Mouse (Mus musculus) embryonic facial prominence, embryonic 10.5 days (tissue): ENCODE measurements around the gene Plaur. TPM values are rescaled to one million over a fixed set of nuclear protein-coding genes. Genes with fewer than 3 reads are reported as not detected.
"Not testable (repeated sequence)": the region's sequence is repeated elsewhere in the genome, so short reads cannot be mapped to it uniquely, and the experiment has no call there.

Experiments
- DNase-seq: peaks from one replicate; pipeline ENCODE4 v3.0.0-alpha.2; 2017; ENCODE audit warnings: low spot score
- H3K27ac ChIP-seq: fragments of 300-500 bp; sonication (generic); replicated peaks from 2 replicates; pipeline ENCODE4 v1.5.1; 2016; ENCODE audit warnings: mild to moderate bottlenecking
- H3K27me3 ChIP-seq: fragments of 300-500 bp; sonication (generic); replicated peaks from 2 replicates; pipeline ENCODE4 v1.6.1; 2016; ENCODE audit warnings: low read depth, mild to moderate bottlenecking; ENCODE audit not compliant: poor library complexity, severe bottlenecking
- H3K36me3 ChIP-seq: fragments of 300-500 bp; sonication (generic); replicated peaks from 2 replicates; pipeline ENCODE4 v1.6.1; 2016; ENCODE audit warnings: mild to moderate bottlenecking, moderate library complexity
- H3K4me1 ChIP-seq: fragments of 300-500 bp; sonication (generic); 2 replicates; pipeline ENCODE4 v1.6.1; 2016
- H3K4me3 ChIP-seq: fragments of 300-500 bp; sonication (generic); 2 replicates; pipeline ENCODE4 v1.5.1; 2016; ENCODE audit warnings: mild to moderate bottlenecking, moderate library complexity
- H3K9me3 ChIP-seq: fragments of 300-500 bp; sonication (generic); 2 replicates; pipeline ENCODE4 v1.6.1; 2016; ENCODE audit warnings: mild to moderate bottlenecking
- WGBS: fragments of 180-500 bp; shearing (Covaris S2); methylation state at CpG from one replicate; pipeline ENCODE4 v1.1.7; 2016; 5-methylcytosine and 5-hydroxymethylcytosine counted together
- polyA plus RNA-seq: library from polyadenylated mRNA; unstranded; fragments of >200 nt; fragmentation: Nextera tagmentation; extraction: Ambion mirVana; gene quantifications from 2 replicates; pipeline ENCODE4 v1.2.1, GENCODE M21; 2016

Gene Plaur
- polyA plus RNA-seq, 1 experiment from 2014 or later, result 1.7 TPM

DNA sequence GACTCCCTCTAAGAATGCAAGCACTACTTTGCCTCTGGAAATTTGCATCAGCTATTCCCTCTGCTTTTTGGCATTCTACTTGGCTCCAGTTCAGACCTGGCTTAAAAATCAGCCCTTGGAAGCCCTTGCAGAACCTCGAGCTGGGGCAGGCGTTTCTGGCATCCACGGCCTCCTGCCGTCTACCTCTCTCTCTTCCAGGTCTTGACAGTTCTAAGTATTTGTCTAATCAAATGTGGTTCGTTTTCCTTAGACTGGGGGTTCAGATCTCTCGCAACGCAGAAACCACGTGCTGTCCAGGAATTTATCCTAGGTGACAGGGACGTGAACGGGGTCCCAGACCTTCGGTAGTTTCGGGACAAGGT is 44.2 kb downstream of the Plaur start:
- H3K27ac ChIP-seq, result peak overlapping the region; percentile 93
- WGBS, result under 1% methylated on average over 12 of the region's 12 CpGs
- peak overlapping the region; percentile 67 for H3K4me3 ChIP-seq
- H3K36me3 ChIP-seq, result peaks cover 22% of the 10 kb centered on the region
- peaks cover 25% of the 10 kb centered on the region for H3K27me3 ChIP-seq
- H3K4me1 ChIP-seq, result peaks cover 48% of the 10 kb centered on the region
- no peaks in the 10 kb centered on the region for H3K9me3 ChIP-seq
- DNase-seq, result no peak

DNA sequence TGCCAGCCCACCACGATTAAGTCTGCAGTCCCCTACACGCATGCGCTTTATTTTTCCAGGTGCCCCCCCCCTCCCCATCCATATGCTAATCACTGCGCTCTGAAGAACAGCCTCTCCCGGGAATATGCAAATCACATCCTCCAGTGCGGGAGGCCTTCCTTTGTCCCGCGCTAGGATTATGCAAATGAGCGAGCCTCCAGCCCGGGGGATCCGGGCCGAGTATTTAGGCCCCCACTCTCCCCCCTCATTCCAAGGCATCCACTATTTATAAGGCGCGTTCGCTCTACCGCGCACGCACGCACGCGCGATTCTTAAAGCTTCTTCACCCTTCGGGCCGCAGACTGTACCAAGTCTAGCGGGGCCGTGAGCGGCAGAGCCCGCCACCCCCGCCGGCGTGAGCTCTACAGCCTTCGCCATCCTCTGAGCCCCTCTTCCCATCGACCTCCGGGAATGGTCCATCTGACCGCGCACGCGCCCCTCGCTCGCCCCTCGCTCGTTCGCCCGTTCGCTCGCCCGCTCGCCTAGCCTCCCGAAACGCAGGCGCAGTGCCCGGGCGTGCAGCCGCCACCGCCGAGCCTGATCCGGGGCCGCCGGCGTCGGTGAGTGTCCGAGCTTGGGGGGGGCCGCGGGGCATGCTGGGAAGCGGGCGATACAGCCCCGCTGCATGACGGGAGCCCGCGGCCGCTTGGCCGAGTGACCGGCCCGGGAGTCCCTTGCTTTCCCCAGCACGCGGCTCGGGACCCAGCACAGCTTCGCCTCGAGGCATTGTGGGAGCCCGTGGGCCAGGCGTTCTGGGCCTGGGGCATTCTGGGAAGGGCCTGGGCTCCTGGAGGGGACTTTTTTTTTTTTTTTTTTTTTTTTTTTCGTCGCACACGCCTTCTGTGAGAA is 44.8 kb downstream of the Plaur start, which contains the start of gene Zfp428:
Zfp428 (plus strand) TSS at position 169 of the 888 bp plus-strand sequence.
- Histone ChIP-seq H3K27me3 (peaks cover 19% of the 10 kb centered on the region), H3K36me3 (peaks cover 25% of the 10 kb centered on the region), H3K4me1 (peaks cover 48% of the 10 kb centered on the region), H3K27ac (peak within 1 kb of the TSS; percentile 93), H3K4me3 (peak within 1 kb of the TSS; percentile 67), H3K9me3 (no peaks in the 10 kb centered on the region)
- under 1% methylated on average over 84 of the region's 84 CpGs for WGBS
- peak; percentile 92 for DNase-seq

DNA sequence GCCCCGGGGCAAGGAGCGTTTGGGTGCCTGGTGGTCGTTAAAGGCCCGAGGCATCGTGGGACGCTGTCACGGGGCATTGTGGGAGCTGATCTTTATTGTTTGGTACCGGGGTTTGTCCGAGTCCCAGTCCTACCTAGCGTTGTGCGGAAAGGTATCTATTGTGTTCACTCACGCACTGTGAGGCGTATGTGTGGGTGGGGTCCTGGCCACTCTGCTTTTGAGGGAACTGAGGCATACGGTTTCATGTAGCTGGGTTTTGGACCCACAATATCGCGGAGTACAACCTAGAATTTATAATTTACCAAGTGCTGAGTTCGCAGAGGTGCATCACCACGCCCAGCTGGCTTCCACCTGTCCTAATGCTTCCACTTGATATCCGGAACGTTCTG is 45.4 kb downstream of the Plaur start:
- DNase-seq, result no peak
- peak overlapping the region; percentile 93 for H3K27ac ChIP-seq
- H3K4me1 ChIP-seq, result peaks cover 48% of the 10 kb centered on the region
- WGBS, result 3% methylated on average over 20 of the region's 20 CpGs
- H3K4me3 ChIP-seq, result peak overlapping the region; percentile 67
- peaks cover 31% of the 10 kb centered on the region for H3K36me3 ChIP-seq
- H3K9me3 ChIP-seq, result no peaks in the 10 kb centered on the region
- peaks cover 12% of the 10 kb centered on the region for H3K27me3 ChIP-seq

DNA sequence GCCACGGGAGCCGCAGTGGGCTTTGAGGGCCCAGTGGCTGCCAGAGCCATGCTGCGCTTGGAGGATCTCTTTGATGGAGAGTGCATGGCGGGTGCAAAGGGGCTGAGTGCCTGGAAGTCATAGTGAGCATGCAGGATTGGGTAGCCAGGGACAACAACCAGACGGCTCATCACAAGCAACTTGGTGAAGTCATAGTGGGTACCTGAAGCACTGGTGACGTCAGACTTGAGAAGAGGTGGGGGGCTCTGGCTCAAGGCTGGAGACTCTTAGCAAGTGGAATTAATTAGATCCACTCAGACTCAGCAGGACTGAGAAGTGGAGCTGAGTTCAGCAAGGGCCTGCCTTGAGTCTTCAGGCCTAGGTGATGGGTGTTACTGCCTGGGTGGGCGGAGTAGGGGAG is 50.1 kb downstream of the Plaur start, which contains the start of gene AC161166.1:
AC161166.1 (minus strand) TSS at position 101 of the 400 bp plus-strand sequence.
- H3K4me3 ChIP-seq, result 0 out of 2 replicates have a peak within 1 kb of the TSS, but pooled peaks have one; percentile 2
- H3K4me1 ChIP-seq, result peaks cover 13% of the 10 kb centered on the region
- no peak for DNase-seq
- WGBS, result 91% methylated on average over 7 of the region's 7 CpGs
- no peaks in the 10 kb centered on the region for H3K9me3 ChIP-seq
- H3K36me3 ChIP-seq, result peaks cover 77% of the 10 kb centered on the region
- no peaks in the 10 kb centered on the region for H3K27me3 ChIP-seq
- no peak within 1 kb of the TSS for H3K27ac ChIP-seq

DNA sequence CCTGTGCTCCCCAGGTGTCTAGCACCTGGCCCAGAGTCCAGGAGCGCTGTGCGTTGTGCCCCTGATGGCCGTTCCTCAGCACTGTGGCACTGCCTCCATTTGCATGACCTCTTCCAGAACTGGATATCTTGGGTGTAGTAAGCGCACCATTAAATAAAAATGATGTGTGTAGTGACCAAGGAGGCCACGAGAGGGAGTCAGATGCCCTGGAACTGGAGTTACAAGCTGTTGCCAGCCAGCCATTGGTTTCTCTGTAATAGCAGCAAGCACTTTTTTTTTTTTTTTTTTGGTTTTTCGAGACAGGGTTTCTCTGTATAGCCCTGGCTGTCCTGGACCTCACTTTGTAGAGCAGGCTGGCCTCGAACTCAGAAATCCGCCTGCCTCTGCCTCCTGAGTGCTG is 54.0 kb downstream of the Plaur start:
- not testable (repeated sequence) for H3K27ac ChIP-seq, H3K9me3 ChIP-seq, DNase-seq, H3K4me3 ChIP-seq, H3K4me1 ChIP-seq, H3K27me3 ChIP-seq
- 66% methylated on average over 8 of the region's 8 CpGs for WGBS
- H3K36me3 ChIP-seq, result peaks cover 75% of the 10 kb centered on the region

DNA sequence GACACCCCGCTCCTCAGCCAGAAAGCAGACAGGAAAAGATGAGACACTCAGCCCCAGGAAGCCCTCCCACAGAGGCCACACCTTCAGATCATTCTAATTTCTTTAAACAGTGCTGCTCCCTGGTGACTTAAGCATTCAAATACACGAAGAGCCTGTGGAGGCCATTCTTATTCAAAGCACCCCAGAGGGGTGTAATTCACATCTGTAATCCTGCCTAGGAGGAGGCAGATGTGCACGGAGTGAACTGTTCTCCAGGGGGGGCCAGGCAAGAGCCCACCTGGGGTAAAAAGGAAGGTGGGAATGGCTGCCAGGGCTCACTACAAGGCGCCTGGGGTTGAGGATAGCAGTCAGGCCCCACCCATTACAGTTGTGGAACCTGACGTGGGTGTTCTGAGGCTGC is 54.8 kb downstream of the Plaur start:
- peaks cover 68% of the 10 kb centered on the region for H3K36me3 ChIP-seq
- DNase-seq, result no peak
- no peak overlapping the region for H3K4me3 ChIP-seq
- H3K27ac ChIP-seq, result no peak overlapping the region
- H3K27me3 ChIP-seq, result no peaks in the 10 kb centered on the region
- no peaks in the 10 kb centered on the region for H3K9me3 ChIP-seq
- whole genome bisulfite sequencing, result 41% methylated on average over 5 of the region's 5 CpGs
- no peaks in the 10 kb centered on the region for H3K4me1 ChIP-seq

DNA sequence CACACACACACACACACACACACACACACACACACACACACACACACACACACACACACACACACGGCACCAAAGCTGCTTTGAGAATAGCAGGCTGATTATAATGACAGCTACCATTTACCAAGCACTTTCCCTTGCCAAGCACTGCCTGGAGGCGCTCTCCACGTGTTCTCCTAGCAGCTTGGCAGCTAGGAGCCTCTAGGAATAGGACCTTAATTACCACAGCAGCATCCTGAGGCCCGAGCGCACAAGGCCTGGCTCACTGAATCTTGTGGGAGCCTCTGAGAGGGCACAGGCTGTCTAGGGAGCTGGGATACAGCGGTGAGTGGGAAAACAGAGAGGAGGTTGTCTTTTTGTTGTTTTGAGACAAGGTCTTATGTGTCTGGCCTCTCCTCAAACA is 55.4 kb downstream of the Plaur start:
- no peaks in the 10 kb centered on the region for H3K27me3 ChIP-seq
- peaks cover 62% of the 10 kb centered on the region for H3K36me3 ChIP-seq
- DNase-seq, result no peak
- no peak overlapping the region for H3K4me3 ChIP-seq
- H3K4me1 ChIP-seq, result no peaks in the 10 kb centered on the region
- WGBS, result 46% methylated on average over 6 of the region's 6 CpGs
- no peaks in the 10 kb centered on the region for H3K9me3 ChIP-seq
- no peak overlapping the region for H3K27ac ChIP-seq

DNA sequence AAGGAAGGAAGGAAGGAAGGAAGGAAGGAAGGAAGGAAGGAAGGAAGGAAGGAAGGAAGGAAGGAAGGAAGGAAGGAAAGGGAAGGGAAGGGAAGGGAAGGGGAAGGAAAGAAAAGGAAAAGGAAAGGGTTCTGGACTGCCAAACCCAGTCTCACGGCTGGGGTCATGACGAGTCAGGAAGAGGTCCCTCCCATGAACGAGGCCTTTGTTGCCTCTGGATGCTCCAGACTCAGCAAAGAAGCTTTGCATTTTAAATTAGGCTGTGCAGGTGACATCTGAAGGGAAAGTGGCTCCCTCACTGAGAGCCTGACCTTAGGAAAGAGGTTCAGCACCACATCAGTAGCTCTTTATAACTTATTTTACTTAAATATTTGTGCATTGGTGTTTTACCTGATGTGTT is 56.8 kb downstream of the Plaur start:
- WGBS, result 27% methylated on average over 3 of the region's 3 CpGs
- Histone ChIP-seq H3K9me3 (no peaks in the 10 kb centered on the region), H3K4me3 (no peak overlapping the region), H3K4me1 (no peaks in the 10 kb centered on the region), H3K36me3 (peaks cover 47% of the 10 kb centered on the region), H3K27ac (no peak overlapping the region), H3K27me3 (no peaks in the 10 kb centered on the region)
- no peak for DNase-seq

DNA sequence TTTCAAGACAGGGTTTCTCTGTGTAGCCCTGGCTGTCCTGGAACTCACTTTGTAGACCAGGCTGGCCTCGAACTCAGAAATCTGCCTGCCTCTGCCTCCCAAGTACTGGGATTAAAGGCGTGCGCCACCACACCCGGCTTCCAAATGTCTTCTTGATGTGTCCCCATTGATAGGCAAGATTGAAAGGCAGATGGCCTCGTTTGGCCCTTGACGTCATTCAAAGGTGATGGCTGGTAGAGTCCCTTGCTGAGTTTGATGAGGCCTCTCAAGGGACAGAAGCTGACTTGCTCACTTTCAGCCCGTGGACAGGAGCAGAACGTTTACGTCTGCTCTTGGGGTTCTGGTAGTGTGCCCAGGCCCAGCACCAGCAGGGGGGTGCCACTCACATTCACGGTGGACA is 57.8 kb downstream of the Plaur start:
- not testable (repeated sequence) for H3K4me1 ChIP-seq, H3K27me3 ChIP-seq, H3K27ac ChIP-seq, H3K9me3 ChIP-seq, H3K4me3 ChIP-seq, DNase-seq
- peaks cover 38% of the 10 kb centered on the region for H3K36me3 ChIP-seq
- 91% methylated on average over 10 of the region's 10 CpGs for WGBS

DNA sequence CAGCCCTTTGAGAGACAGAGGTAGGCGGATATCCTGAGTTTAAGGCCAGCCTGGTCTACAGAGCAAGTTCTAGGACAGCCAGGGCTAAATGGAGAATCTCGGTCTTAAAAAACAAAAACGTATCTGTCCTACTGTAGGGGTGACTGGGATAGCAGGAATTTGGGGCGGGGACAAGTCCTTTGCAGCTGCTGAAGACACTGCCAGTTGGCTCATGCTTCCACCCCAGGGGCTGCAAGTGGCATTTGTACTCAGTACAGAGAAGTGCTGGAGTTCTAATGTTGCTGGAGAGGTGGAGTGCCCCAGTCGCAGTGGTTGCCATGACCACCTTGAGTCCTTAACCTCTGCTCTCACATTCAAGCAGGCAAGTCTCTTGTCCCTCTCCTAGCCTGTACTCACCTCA is 60.5 kb downstream of the Plaur start:
- DNase-seq, result no peak
- Histone ChIP-seq H3K36me3 (peaks cover 11% of the 10 kb centered on the region), H3K4me3 (no peak overlapping the region), H3K27ac (no peak overlapping the region), H3K9me3 (no peaks in the 10 kb centered on the region), H3K27me3 (no peaks in the 10 kb centered on the region), H3K4me1 (peaks cover 7% of the 10 kb centered on the region; the same call in 1 of the 2 replicates)
- WGBS, result 54% methylated on average over 5 of the region's 5 CpGs

DNA sequence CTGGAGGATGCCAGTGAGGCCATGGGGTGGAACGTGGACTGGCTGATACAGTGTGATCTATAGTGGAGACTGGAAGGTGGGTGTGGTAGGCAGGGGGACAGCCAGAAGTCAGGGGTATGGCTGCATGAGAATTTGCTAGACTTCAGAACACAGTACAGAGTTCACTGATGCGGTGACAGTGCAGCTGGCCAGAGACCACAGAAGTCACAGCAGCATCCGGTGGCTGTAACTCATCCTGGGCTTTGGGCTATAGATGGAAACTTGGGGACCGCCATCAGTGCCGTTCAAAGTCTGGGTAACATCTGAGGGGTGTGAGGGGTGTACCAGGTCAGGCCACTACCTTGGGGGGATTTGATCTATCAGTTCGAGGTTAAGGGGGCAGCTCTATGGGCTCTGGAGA is 61.4 kb downstream of the Plaur start:
- Histone ChIP-seq H3K4me3 (no peak overlapping the region), H3K36me3 (peaks cover 2% of the 10 kb centered on the region), H3K27me3 (no peaks in the 10 kb centered on the region), H3K9me3 (no peaks in the 10 kb centered on the region), H3K27ac (no peak overlapping the region), H3K4me1 (peaks cover 7% of the 10 kb centered on the region; the same call in 1 of the 2 replicates)
- WGBS, result 89% methylated on average over 6 of the region's 6 CpGs
- no peak for DNase-seq

DNA sequence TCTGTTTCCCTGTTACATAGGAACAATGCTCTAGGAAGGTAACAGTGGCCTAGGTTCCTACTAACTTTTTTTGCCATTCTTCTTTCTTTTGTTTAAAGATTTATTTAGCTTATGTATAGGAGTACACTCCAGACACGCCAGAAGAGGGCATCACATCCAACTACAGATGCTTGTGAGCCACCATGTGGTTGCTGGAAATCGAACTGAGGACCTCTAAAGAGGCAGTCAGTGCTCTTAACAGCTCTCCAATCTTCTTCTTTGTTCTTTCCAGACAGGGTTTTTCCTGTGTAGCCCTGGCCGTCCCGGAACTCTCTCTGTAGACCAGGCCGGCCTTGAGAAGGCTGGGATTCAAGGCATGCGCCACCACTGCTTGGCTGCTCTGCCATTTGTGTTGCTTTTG is 62.7 kb downstream of the Plaur start:
- Histone ChIP-seq H3K4me3 (no peak overlapping the region), H3K4me1 (peaks cover 16% of the 10 kb centered on the region), H3K27ac (no peak overlapping the region), H3K9me3 (no peaks in the 10 kb centered on the region), H3K36me3 (no peaks in the 10 kb centered on the region), H3K27me3 (no peaks in the 10 kb centered on the region)
- 82% methylated on average over 6 of the region's 6 CpGs for WGBS
- DNase-seq, result no peak
